Mouse (Mus musculus) megakaryocyte, embryonic 14.5 days (primary cell): Measurements from ENCODE around the gene Zbtb22. TPM values are rescaled to one million over a fixed set of nuclear protein-coding genes. Genes with fewer than 3 reads are reported as not detected.

ENCODE experiments used
- H3K27me3 ChIP-seq: replicated peaks from 2 replicates; pipeline ENCODE3; 2012; ENCODE audit warnings: inconsistent platforms
- H3K36me3 ChIP-seq: replicated peaks from 2 replicates; pipeline ENCODE3; 2012; ENCODE audit warnings: low read length, inconsistent platforms, mixed read lengths
- H3K4me1 ChIP-seq: 2 replicates; pipeline ENCODE4 v1.6.1; 2012; ENCODE audit warnings: inconsistent platforms
- H3K4me3 ChIP-seq: replicated peaks from 2 replicates; pipeline ENCODE3; 2012; ENCODE audit warnings: moderate library complexity, mild to moderate bottlenecking, inconsistent platforms
- H3K9me3 ChIP-seq: 2 replicates; pipeline ENCODE4 v1.6.1; 2012; ENCODE audit warnings: inconsistent platforms
- FLI1 ChIP-seq: IDR thresholded peaks from 2 replicates; pipeline ENCODE4 v1.6.1; 2012; ENCODE audit warnings: low read length, inconsistent platforms, mixed read lengths
- GATA1 ChIP-seq: IDR thresholded peaks from 3 replicates; pipeline ENCODE4 v1.6.1; 2012; ENCODE audit warnings: mixed read lengths, low read length, inconsistent platforms, borderline replicate concordance
- polyA plus RNA-seq: library from polyadenylated mRNA; stranded (reverse); fragments of >175 nt; gene quantifications from 2 replicates; pipeline ENCODE4 v1.2.3, GENCODE M21; 2012; ENCODE audit warnings: low replicate concordance; ENCODE audit not compliant: insufficient read depth

Gene Zbtb22
- polyA plus RNA-seq, 1 experiment = 45.3 TPM

DNA sequence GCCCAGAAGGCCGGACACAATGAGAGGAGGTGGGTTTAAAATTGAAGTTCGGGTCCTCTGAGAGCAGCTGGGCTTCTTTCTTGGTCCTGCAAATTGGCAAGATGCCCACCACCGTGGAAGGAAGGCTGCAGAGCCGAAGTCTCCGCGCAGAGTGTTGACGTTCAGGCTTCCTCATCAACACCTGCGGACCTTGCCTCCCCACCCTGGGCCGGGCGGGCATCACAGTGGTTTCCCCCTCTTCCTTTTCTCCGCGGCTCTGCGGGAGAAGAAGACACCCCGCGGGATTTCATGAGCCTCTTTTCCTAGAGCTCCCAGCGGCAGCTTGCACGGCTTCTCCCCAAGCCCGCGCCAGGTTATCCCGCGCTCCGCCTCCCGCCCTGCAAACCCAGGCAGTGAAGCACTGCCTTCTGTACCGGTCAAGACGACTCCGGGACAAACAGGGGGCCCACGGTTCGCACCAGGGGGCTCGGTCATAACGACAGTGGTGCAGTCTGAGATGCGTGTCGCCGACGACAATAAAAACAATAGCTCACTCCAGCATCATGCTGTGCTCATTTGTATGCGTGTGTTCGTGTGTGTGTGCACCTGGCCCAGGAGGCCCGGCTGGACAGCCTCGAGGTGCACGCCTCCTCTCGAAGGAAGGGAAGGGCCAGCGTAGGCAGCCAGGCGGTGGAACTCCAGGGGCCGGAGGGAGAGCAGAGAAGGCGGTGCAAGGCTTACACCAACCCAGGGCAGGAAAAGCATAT, 7.2 kb upstream of the Zbtb22 start:
- TF ChIP-seq FLI1 (no peak), GATA1 (no peak)
- H3K36me3 ChIP-seq = peaks cover 30% of the 10 kb centered on the region
- no peaks in the 10 kb centered on the region for H3K9me3 ChIP-seq
- peaks cover 60% of the 10 kb centered on the region for H3K4me1 ChIP-seq
- peak overlapping the region; percentile 92 for H3K4me3 ChIP-seq
- no peaks in the 10 kb centered on the region for H3K27me3 ChIP-seq

DNA sequence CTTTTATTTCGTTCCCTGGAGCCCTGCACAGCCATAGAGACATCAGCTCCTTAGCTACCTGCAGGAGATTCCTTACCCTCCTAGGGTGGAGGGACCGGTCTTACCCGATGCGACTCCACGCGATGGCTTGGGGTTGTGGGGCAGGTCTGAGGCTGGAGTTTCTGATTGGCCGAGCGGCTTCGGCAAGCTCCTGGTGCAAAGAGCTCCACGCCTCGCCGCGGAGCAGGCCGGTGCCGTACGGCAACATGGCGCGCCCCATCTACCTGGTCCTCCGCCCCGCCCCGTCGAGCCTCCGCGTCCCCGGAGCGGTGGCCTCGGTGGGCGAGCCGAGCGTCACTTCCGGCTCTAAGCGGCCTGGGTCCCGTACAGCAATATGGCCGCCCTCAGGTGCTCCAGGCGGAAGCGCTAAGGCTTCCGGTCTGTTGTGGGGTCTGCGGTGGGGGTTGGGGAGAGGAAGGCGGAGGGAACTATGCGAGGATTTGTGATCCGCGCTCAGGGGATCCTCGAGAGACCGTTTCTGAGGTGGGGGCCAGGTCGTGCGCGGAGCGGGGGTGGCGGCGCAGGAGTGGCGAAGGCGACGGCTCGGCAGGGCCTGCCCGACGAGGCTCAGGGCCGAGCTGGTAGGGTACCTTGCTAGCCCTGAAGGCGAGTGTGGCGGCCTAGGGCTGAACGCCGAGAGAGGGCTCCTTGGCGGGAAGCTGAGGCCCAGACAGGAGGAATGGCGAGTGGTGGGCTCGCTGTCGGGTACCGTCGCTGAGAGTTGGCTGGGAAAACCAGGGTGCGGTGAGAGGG, 6.4 kb upstream of the Zbtb22 start, which contains the start of gene Daxx:
Gene Daxx, plus strand, starts transcription at position 338 of the 792 bp plus-strand sequence.
- H3K36me3 ChIP-seq = peaks cover 37% of the 10 kb centered on the region
- no peak for TF ChIP-seq GATA1
- TF ChIP-seq FLI1 = peak; percentile 93; the same call in 1 of the 2 replicates
- H3K9me3 ChIP-seq = no peaks in the 10 kb centered on the region
- no peaks in the 10 kb centered on the region for H3K27me3 ChIP-seq
- peaks cover 63% of the 10 kb centered on the region for H3K4me1 ChIP-seq
- H3K4me3 ChIP-seq = peak within 1 kb of the TSS; percentile 92

DNA sequence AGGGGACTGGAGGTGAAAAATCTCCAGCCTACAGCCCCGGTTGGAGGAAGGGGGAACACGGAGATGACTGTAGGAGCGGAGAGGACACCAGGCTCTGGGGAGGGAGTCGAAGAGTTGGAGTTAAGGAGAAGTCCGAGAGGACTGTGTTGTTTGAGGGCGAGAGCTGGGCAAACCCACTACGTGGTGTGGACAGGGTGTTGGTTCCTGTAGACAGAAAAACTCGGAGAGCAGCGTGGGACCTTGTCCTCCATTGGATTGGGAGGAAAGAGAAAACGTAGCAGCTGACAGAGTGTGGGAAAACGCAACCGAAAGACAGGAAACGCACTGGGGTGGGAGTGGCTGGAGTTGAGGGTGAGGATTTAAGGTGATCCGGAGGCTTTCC, 5.8 kb upstream of the Zbtb22 start:
- Histone ChIP-seq H3K4me3 (peak overlapping the region; percentile 92), H3K27me3 (no peaks in the 10 kb centered on the region), H3K36me3 (peaks cover 43% of the 10 kb centered on the region), H3K4me1 (peaks cover 68% of the 10 kb centered on the region), H3K9me3 (no peaks in the 10 kb centered on the region)
- TF ChIP-seq GATA1 (no peak), FLI1 (no peak)

DNA sequence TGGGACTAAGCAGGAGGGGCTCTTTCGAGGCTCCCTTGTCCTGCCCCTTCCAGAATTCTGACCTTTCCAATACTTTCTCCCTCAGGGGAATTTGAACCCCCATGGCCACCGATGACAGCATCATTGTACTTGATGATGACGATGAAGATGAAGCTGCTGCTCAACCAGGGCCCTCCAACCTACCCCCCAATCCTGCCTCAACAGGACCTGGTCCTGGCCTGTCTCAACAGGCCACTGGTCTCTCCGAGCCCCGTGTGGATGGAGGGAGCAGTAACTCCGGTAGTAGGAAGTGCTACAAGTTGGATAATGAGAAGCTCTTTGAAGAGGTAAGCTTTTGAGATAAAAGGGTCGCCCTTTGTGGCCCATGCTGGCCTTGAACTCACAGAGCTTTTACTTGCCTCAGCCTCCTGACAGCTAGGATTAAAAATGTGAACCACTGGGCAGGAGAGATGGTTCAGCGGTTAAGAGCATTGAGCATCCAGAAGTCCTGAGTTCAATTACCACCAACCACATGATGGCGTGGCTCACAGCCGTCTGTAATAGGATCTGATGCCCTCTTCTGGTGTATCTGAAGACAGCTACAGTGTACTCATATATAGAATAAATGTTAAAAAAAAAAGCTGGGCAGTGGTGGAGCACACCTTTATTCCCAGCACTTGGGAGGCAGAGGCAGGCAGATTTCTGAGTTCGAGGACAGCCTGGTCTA, 5.2 kb upstream of the Zbtb22 start:
- TF ChIP-seq GATA1 = no peak
- TF ChIP-seq FLI1 = no peak
- peak overlapping the region; percentile 92 for H3K4me3 ChIP-seq
- H3K9me3 ChIP-seq = no peaks in the 10 kb centered on the region
- no peaks in the 10 kb centered on the region for H3K27me3 ChIP-seq
- H3K36me3 ChIP-seq = peaks cover 47% of the 10 kb centered on the region
- peaks cover 75% of the 10 kb centered on the region for H3K4me1 ChIP-seq

DNA sequence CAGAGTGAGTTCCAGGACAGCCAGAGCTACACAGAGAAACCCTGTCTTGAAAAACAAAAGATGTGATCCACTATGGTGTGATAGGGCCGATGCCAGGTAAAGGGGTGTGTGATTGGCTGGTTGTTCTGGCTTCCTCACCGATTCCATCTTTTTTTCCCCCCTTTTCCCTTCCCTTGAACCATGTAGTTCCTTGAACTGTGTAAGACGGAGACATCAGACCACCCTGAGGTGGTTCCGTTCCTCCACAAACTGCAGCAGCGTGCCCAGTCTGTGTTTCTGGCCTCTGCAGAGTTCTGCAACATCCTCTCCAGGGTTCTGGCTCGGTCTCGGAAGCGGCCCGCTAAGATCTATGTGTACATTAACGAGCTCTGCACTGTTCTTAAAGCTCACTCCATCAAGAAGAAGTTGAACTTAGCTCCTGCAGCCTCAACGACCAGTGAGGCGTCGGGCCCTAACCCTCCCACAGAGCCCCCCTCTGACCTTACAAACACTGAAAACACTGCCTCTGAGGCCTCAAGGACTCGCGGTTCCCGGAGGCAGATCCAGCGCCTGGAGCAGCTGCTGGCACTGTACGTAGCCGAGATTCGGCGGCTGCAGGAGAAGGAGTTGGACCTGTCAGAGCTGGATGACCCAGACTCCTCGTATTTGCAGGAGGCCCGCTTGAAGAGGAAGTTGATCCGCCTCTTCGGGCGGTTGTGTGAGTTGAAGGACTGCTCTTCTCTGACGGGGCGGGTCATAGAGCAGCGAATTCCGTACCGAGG, 4.5 kb upstream of the Zbtb22 start:
- peaks cover 47% of the 10 kb centered on the region for H3K36me3 ChIP-seq
- TF ChIP-seq GATA1 (no peak), FLI1 (no peak)
- H3K27me3 ChIP-seq = no peaks in the 10 kb centered on the region
- no peaks in the 10 kb centered on the region for H3K9me3 ChIP-seq
- peak overlapping the region; percentile 10 for H3K4me3 ChIP-seq
- peaks cover 76% of the 10 kb centered on the region for H3K4me1 ChIP-seq

DNA sequence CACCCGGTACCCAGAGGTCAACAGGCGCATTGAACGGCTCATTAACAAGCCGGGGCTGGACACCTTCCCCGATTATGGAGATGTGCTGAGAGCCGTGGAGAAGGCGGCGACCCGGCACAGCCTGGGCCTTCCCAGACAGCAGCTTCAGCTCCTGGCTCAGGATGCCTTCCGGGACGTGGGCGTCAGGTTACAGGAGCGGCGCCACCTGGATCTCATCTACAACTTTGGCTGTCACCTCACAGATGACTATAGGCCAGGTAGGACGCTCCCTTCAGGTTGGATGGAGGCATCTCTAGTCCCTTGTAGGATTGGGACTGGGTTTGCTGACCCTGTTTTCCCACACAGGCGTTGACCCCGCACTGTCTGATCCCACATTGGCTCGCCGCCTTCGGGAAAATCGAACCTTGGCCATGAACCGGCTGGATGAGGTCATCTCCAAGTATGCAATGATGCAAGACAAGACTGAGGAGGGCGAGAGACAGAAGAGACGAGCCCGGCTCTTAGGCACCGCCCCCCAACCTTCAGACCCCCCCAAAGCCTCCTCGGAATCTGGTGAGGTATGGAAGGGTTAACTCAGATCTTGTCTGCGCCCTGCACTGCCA, 3.8 kb upstream of the Zbtb22 start:
- Histone ChIP-seq H3K9me3 (no peaks in the 10 kb centered on the region), H3K27me3 (no peaks in the 10 kb centered on the region), H3K4me3 (peak overlapping the region; percentile 10), H3K4me1 (peaks cover 78% of the 10 kb centered on the region), H3K36me3 (peaks cover 50% of the 10 kb centered on the region)
- TF ChIP-seq GATA1 = no peak
- no peak for TF ChIP-seq FLI1

DNA sequence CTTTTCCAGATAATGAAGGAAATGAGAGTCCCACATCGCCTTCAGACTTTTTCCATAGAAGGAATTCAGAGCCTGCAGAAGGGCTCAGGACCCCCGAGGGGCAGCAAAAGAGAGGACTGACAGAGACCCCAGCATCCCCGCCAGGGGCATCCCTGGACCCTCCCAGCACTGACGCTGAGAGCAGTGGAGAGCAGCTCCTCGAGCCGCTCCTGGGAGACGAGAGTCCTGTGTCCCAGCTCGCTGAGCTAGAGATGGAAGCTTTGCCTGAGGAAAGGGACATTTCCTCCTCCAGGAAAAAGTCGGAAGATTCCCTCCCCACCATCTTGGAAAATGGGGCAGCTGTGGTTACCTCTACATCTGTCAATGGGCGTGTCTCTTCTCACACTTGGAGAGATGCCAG, 2.4 kb upstream of the Zbtb22 start:
- Histone ChIP-seq H3K4me3 (no peak overlapping the region), H3K4me1 (peaks cover 84% of the 10 kb centered on the region), H3K9me3 (0 out of 2 replicates have a peak, but pooled peaks cover 5% of the 10 kb centered on the region), H3K27me3 (no peaks in the 10 kb centered on the region), H3K36me3 (peaks cover 63% of the 10 kb centered on the region)
- TF ChIP-seq GATA1 = no peak
- no peak for TF ChIP-seq FLI1

DNA sequence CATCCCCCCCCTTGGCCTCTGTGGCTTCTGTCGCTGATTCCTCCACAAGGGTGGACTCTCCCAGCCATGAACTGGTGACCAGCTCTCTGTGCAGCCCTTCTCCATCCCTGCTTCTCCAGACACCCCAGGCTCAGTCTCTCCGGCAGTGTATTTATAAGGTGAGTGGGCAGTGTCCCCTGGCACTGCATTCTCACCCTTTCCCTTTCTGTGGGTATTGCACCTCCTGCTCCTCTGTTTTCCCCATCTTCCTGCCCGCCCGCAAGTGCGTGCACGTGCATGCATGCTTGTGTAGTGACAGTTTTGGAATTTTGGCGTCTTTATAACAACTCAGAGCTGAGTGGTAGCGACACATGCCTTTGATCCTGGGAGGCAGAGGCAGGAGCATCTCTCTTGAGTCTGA, 1.8 kb upstream of the Zbtb22 start:
- peaks cover 84% of the 10 kb centered on the region for H3K4me1 ChIP-seq
- peaks cover 69% of the 10 kb centered on the region for H3K36me3 ChIP-seq
- no peaks in the 10 kb centered on the region for H3K27me3 ChIP-seq
- TF ChIP-seq GATA1 = no peak
- H3K9me3 ChIP-seq = 0 out of 2 replicates have a peak, but pooled peaks cover 5% of the 10 kb centered on the region
- peak overlapping the region; percentile 18 for H3K4me3 ChIP-seq

DNA sequence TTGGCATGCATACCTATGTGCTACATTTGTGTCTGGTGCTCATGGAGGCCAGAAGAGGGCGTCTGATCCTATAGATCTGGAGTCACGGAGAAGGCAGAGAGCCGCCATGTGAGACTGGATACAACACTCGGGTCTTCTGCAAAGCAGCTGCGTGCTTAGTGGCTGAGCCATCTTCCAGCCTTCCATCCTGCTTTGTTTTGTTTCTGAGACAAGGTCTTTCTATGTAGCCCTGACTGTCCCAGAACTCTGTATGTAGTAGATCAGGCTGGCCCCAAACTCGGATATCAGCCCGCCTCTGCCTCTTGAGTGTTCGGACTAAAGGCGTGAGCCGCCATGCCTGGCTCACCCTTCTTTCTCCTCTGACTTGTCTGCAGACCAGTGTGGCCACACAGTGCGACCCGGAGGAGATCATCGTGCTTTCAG, 724 bp upstream of the Zbtb22 start:
- Histone ChIP-seq H3K4me1 (peaks cover 83% of the 10 kb centered on the region), H3K4me3 (peak overlapping the region; percentile 78), H3K27me3 (no peaks in the 10 kb centered on the region), H3K9me3 (0 out of 2 replicates have a peak, but pooled peaks cover 5% of the 10 kb centered on the region), H3K36me3 (peaks cover 69% of the 10 kb centered on the region)
- TF ChIP-seq GATA1 (no peak), FLI1 (no peak)
